Mouse (Mus musculus) embryonic stem cell, embryonic (primary cell): Measurements from ENCODE around the gene Vamp9.

Source experiments
- CTCF ChIA-PET, 4 experiments: fragments of 300-600 bp in 2 of 4; fragments of 350-600 bp in 2 of 4; sonication (Branson Sonifier 250); formaldehyde crosslinking; loops; one replicate each; lab custom pipeline; 2022; ENCODE audit warnings: inconsistent platforms in 2 of 4; lab: Charles Lee
- POLR2A ChIA-PET, 4 experiments: fragments of 300-600 bp in 2 of 4; fragments of 350-600 bp in 2 of 4; sonication (Branson Sonifier 250); formaldehyde crosslinking; loops; one replicate each; lab custom pipeline; 2022; ENCODE audit warnings: antibody characterized with exemption in 4 of 4, inconsistent platforms in 1 of 4; lab: Charles Lee

Gene Vamp9

GRCm38 (mm10) chr5:99906181-99906956, at the start of gene Vamp9:
Gene Vamp9 (plus strand): TSS chr5:99906254.
- ChIA-PET CTCF (interaction anchor here in 2 of 4 experiments (0.6 to 0.7 kb wide), 2 partner anchors 9 to 22 kb away, joined by 3 to 4 read pairs; no protein-coding TSS in a partner anchor), POLR2A (interaction anchor here (0.6 to 1.9 kb wide), 11 partner anchors 8 to 688 kb away, joined by 3 to 10 read pairs (median 5); no protein-coding TSS in a partner anchor)

- ChIA-PET CTCF (no interaction called here), POLR2A (interaction anchor here in 2 of 4 experiments (0.6 to 1.2 kb wide), 2 partner anchors 29 to 478 kb away, joined by 3 read pairs; no protein-coding TSS in a partner anchor)
Observed at GRCm38 (mm10) chr5:99857106-99857637, 48.9 kb upstream of the Vamp9 start.

GRCm38 (mm10) chr5:99859637-99860433, 46.2 kb upstream of the Vamp9 start:
- CTCF ChIA-PET = interaction anchor here in 1 of 4 experiments (0.6 kb wide), 1 partner anchor 877 kb away, joined by 3 read pairs; no protein-coding TSS in a partner anchor
- POLR2A ChIA-PET = interaction anchor here in 1 of 4 experiments (0.6 kb wide), 1 partner anchor 339 kb away, joined by 3 read pairs; no protein-coding TSS in a partner anchor

- ChIA-PET CTCF (no interaction called here), POLR2A (interaction anchor here in 1 of 4 experiments (0.6 kb wide), 1 partner anchor 11 kb away, joined by 3 read pairs; no protein-coding TSS in a partner anchor)
Observed at GRCm38 (mm10) chr5:99861816-99862215, 44.2 kb upstream of the Vamp9 start.

- ChIA-PET CTCF (no interaction called here), POLR2A (interaction anchor here in 1 of 4 experiments (0.6 kb wide), 1 partner anchor 1822 kb away, joined by 3 read pairs; no protein-coding TSS in a partner anchor)
Observed at GRCm38 (mm10) chr5:99863656-99864380, 42.2 kb upstream of the Vamp9 start.

GRCm38 (mm10) chr5:99865779-99866178, 40.3 kb upstream of the Vamp9 start:
- ChIA-PET POLR2A (no interaction called here), CTCF (interaction anchor here in 1 of 4 experiments (0.6 kb wide), 1 partner anchor 608 kb away, joined by 3 read pairs; no protein-coding TSS in a partner anchor)

GRCm38 (mm10) chr5:99868286-99868685, 37.8 kb upstream of the Vamp9 start:
- ChIA-PET CTCF (interaction anchor here in 1 of 4 experiments (0.6 kb wide), 1 partner anchor 148 kb away, joined by 3 read pairs; no protein-coding TSS in a partner anchor), POLR2A (no interaction called here)

- ChIA-PET POLR2A (interaction anchor here in 1 of 4 experiments (0.5 kb wide), 1 partner anchor 77 kb away, joined by 3 read pairs; no protein-coding TSS in a partner anchor), CTCF (interaction anchor here in 1 of 4 experiments (0.6 to 0.8 kb wide), 2 partner anchors 28 to 45 kb away, joined by 3 to 4 read pairs; no protein-coding TSS in a partner anchor)
Observed at GRCm38 (mm10) chr5:99868923-99869322, 37.1 kb upstream of the Vamp9 start.

- POLR2A ChIA-PET = no interaction called here
- CTCF ChIA-PET = no interaction called here
Observed at GRCm38 (mm10) chr5:99877565-99877964, 28.5 kb upstream of the Vamp9 start.

- CTCF ChIA-PET = interaction anchor here in 1 of 4 experiments (1.2 kb wide), 1 partner anchor 9 kb away, joined by 3 read pairs; no protein-coding TSS in a partner anchor
- POLR2A ChIA-PET = interaction anchor here in 1 of 4 experiments (0.7 kb wide), 1 partner anchor 432 kb away, joined by 3 read pairs; no protein-coding TSS in a partner anchor
Observed at GRCm38 (mm10) chr5:99882441-99882840, 23.6 kb upstream of the Vamp9 start.

- POLR2A ChIA-PET = no interaction called here
- CTCF ChIA-PET = interaction anchor here in 2 of 4 experiments (0.6 to 0.9 kb wide), 2 partner anchors 9 to 16 kb away, joined by 3 to 4 read pairs; no protein-coding TSS in a partner anchor
Observed at GRCm38 (mm10) chr5:99884035-99884434, 22.0 kb upstream of the Vamp9 start.

- CTCF ChIA-PET = interaction anchor here in 2 of 4 experiments (0.5 to 0.6 kb wide), 2 partner anchors 180 to 1669 kb away, joined by 3 to 5 read pairs; no protein-coding TSS in a partner anchor
- POLR2A ChIA-PET = no interaction called here
Observed at GRCm38 (mm10) chr5:99887133-99887532, 18.9 kb upstream of the Vamp9 start.

GRCm38 (mm10) chr5:99891516-99892441, 14.3 kb upstream of the Vamp9 start:
- POLR2A ChIA-PET = interaction anchor here in 1 of 4 experiments (0.8 kb wide), 1 partner anchor 9 kb away, joined by 4 read pairs; no protein-coding TSS in a partner anchor
- CTCF ChIA-PET = interaction anchor here (0.6 to 2.1 kb wide), 17 partner anchors 8 to 690 kb away, joined by 3 to 9 read pairs (median 4); no protein-coding TSS in a partner anchor

- CTCF ChIA-PET = interaction anchor here in 3 of 4 experiments (0.7 to 1.5 kb wide), 13 partner anchors 8 to 742 kb away, joined by 3 to 7 read pairs (median 4); no protein-coding TSS in a partner anchor
- POLR2A ChIA-PET = interaction anchor here in 2 of 4 experiments (0.5 to 1.0 kb wide), 2 partner anchors 8 to 718 kb away, joined by 4 read pairs; no protein-coding TSS in a partner anchor
Observed at GRCm38 (mm10) chr5:99900041-99900440, 6.0 kb upstream of the Vamp9 start.

- POLR2A ChIA-PET = interaction anchor here (0.6 to 1.9 kb wide), 11 partner anchors 9 to 688 kb away, joined by 3 to 10 read pairs (median 5); no protein-coding TSS in a partner anchor
Observed at GRCm38 (mm10) chr5:99905731-99906130, 323 bp upstream of the Vamp9 start.

GRCm38 (mm10) chr5:99915494-99915893, 9.4 kb downstream of the Vamp9 start:
- POLR2A ChIA-PET = interaction anchor here in 1 of 4 experiments (0.7 to 1.6 kb wide), 2 partner anchors 10 to 42 kb away, joined by 4 to 5 read pairs; partner anchors contain the start of gene Vamp9
- CTCF ChIA-PET = interaction anchor here in 1 of 4 experiments (0.7 to 1.6 kb wide), 2 partner anchors 9 to 359 kb away, joined by 4 to 5 read pairs; partner anchors contain the start of gene Vamp9

More at GRCm38 (mm10) chr5:99905731-99906130, 323 bp upstream of the Vamp9 start:
- CTCF ChIA-PET = interaction anchor here in 3 of 4 experiments (0.5 to 0.7 kb wide), 5 partner anchors 9 to 400 kb away, joined by 3 to 12 read pairs (median 4); no protein-coding TSS in a partner anchor
